Mouse (Mus musculus): ENCODE results near the gene Scd1. TPM values are rescaled to one million over a fixed set of nuclear protein-coding genes. Genes with fewer than 3 reads are reported as not detected.
"Not testable (repeated sequence)": the region's sequence is repeated elsewhere in the genome, so short reads cannot be mapped to it uniquely, and the experiment has no call there.

Gene Scd1
- polyA plus RNA-seq, 1 experiment from 2014 or later = 7.6 TPM

GRCm38 (mm10) chr19:44379090-44379489, 28.6 kb downstream of the Scd1 start:
- ATAC-seq (ENCODE audit: low read depth) = no peak
- Histone ChIP-seq H3K27me3 (ENCODE audit: control insufficient read depth, insufficient read depth, low read length) (no peaks in the 10 kb centered on the region), H3K9ac (replicated peaks; ENCODE audit: low read depth, low read length) (no peak overlapping the region), H3K4me2 (ENCODE audit: low read depth, low read length) (no peak overlapping the region), H3K9me3 (ENCODE audit: control insufficient read depth, low read length) (no peaks in the 10 kb centered on the region), H3K4me1 (ENCODE audit: control insufficient read depth, insufficient read depth, low read length) (no peaks in the 10 kb centered on the region), H3K27ac (ENCODE audit: low read depth, low read length) (no peak overlapping the region), H3K36me3 (ENCODE audit: control insufficient read depth, insufficient read depth, low read length) (no peaks in the 10 kb centered on the region), H3K4me3 (ENCODE audit: low read depth, low read length) (no peak overlapping the region)

DNA sequence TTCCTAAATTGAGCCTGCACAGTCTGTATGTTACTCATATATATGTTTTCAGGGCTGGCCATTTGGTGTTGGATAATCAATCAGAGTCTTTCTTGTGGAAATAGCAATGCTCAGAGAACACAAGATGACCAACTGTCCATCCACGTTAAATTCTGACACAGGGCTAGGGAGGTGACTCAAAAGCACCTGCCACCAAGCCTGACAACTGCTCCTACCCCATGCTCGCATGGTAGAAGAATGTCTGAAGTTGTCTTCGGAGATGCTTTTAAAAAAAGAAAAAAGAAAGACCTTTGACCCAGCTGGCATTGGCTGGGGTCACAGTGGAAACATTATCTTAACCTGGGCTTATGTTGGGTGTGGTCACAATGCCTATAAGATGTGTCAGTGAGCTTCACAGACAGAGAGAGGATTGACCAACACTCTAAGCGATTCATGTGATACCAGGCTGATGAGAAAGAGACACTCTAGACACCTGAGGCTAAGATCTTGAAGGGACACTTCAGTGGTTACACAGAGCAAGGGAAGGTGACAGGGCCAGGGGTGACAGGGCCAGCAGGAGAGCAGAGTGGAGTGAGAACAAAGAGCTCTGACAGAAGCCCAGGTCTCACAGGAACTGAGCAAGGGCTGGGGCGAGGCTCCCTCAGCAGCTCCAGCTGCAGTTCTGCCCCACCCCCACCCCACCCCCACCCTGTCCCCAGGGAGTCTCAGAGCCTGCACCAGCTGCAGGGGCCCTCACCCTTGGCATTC, 29.9 kb downstream of the Scd1 start:
- Histone ChIP-seq H3K4me1 (ENCODE audit: control insufficient read depth, insufficient read depth, low read length) (no peaks in the 10 kb centered on the region), H3K9me3 (ENCODE audit: control insufficient read depth, low read length) (no peaks in the 10 kb centered on the region), H3K27ac (ENCODE audit: low read depth, low read length) (no peak overlapping the region), H3K4me3 (ENCODE audit: low read depth, low read length) (no peak overlapping the region), H3K36me3 (ENCODE audit: control insufficient read depth, insufficient read depth, low read length) (no peaks in the 10 kb centered on the region), H3K9ac (replicated peaks; ENCODE audit: low read depth, low read length) (no peak overlapping the region), H3K27me3 (ENCODE audit: control insufficient read depth, insufficient read depth, low read length) (no peaks in the 10 kb centered on the region), H3K4me2 (ENCODE audit: low read depth, low read length) (no peak overlapping the region)
- 51% methylated on average over 5 of the region's 5 CpGs for WGBS
- no peak for ATAC-seq (ENCODE audit: low read depth)

- Histone ChIP-seq H3K27me3 (ENCODE audit: control insufficient read depth, insufficient read depth, low read length) (no peaks in the 10 kb centered on the region), H3K9me3 (ENCODE audit: control insufficient read depth, low read length) (no peaks in the 10 kb centered on the region), H3K4me1 (ENCODE audit: control insufficient read depth, insufficient read depth, low read length) (no peaks in the 10 kb centered on the region), H3K4me3 (ENCODE audit: low read depth, low read length) (no peak overlapping the region), H3K4me2 (ENCODE audit: low read depth, low read length) (no peak overlapping the region), H3K9ac (replicated peaks; ENCODE audit: low read depth, low read length) (no peak overlapping the region), H3K27ac (ENCODE audit: low read depth, low read length) (no peak overlapping the region), H3K36me3 (ENCODE audit: control insufficient read depth, insufficient read depth, low read length) (no peaks in the 10 kb centered on the region)
- ATAC-seq (ENCODE audit: low read depth) = no peak
- 17% methylated on average over 3 of the region's 3 CpGs for WGBS
These were observed 31.1 kb downstream of the Scd1 start for GRCm38 (mm10) chr19:44376511-44376951.

- H3K27me3 ChIP-seq (ENCODE audit: control insufficient read depth, insufficient read depth, low read length) = no peaks in the 10 kb centered on the region
- no peaks in the 10 kb centered on the region for H3K4me1 ChIP-seq (ENCODE audit: control insufficient read depth, insufficient read depth, low read length)
- no peak overlapping the region for H3K4me3 ChIP-seq (ENCODE audit: low read depth, low read length)
- ATAC-seq (ENCODE audit: low read depth) = peak; percentile 75; the same call in 1 of the 2 replicates
- H3K36me3 ChIP-seq (ENCODE audit: control insufficient read depth, insufficient read depth, low read length) = no peaks in the 10 kb centered on the region
- no peak overlapping the region for H3K4me2 ChIP-seq (ENCODE audit: low read depth, low read length)
- WGBS = 26% methylated on average over 6 of the region's 6 CpGs
- no peak overlapping the region for H3K27ac ChIP-seq (ENCODE audit: low read depth, low read length)
- H3K9me3 ChIP-seq (ENCODE audit: control insufficient read depth, low read length) = no peaks in the 10 kb centered on the region
- no peak overlapping the region for H3K9ac ChIP-seq (replicated peaks; ENCODE audit: low read depth, low read length)
These were observed 34.7 kb downstream of the Scd1 start for GRCm38 (mm10) chr19:44372969-44373368.

GRCm38 (mm10) chr19:44370231-44370630, 37.4 kb downstream of the Scd1 start:
- 83% methylated on average over 5 of the region's 5 CpGs for WGBS
- Histone ChIP-seq H3K27me3 (ENCODE audit: control insufficient read depth, insufficient read depth, low read length) (no peaks in the 10 kb centered on the region), H3K36me3 (ENCODE audit: control insufficient read depth, insufficient read depth, low read length) (no peaks in the 10 kb centered on the region), H3K27ac (ENCODE audit: low read depth, low read length) (no peak overlapping the region), H3K4me1 (ENCODE audit: control insufficient read depth, insufficient read depth, low read length) (no peaks in the 10 kb centered on the region), H3K9ac (replicated peaks; ENCODE audit: low read depth, low read length) (no peak overlapping the region), H3K9me3 (ENCODE audit: control insufficient read depth, low read length) (no peaks in the 10 kb centered on the region), H3K4me2 (ENCODE audit: low read depth, low read length) (no peak overlapping the region), H3K4me3 (ENCODE audit: low read depth, low read length) (no peak overlapping the region)
- ATAC-seq (ENCODE audit: low read depth) = no peak

DNA sequence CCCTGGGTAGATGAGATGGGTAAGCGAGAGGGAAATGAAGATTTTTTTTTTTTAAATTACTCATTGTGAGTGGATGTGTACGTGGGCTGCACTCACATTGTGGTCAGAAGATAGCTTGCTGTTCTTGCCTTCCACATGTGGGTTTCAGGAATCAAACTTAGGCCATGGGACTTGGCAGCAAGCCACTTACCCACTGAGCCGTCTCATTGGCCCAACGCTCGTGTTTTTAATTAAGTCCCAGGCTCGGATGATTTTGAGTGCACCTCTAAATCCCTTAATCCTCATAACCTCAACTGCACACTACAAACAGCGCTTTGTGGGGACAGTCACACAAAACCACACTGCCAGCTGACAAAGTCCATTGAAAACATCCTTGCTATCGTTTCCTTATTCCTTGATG, 38.3 kb downstream of the Scd1 start:
- 59% methylated on average over 8 of the region's 8 CpGs for WGBS
- no peak overlapping the region for H3K9ac ChIP-seq (replicated peaks; ENCODE audit: low read depth, low read length)
- no peak overlapping the region for H3K27ac ChIP-seq (ENCODE audit: low read depth, low read length)
- H3K4me3 ChIP-seq (ENCODE audit: low read depth, low read length) = no peak overlapping the region
- ATAC-seq (ENCODE audit: low read depth) = no peak
- H3K4me2 ChIP-seq (ENCODE audit: low read depth, low read length) = no peak overlapping the region
- no peaks in the 10 kb centered on the region for H3K4me1 ChIP-seq (ENCODE audit: control insufficient read depth, insufficient read depth, low read length)
- H3K36me3 ChIP-seq (ENCODE audit: control insufficient read depth, insufficient read depth, low read length) = no peaks in the 10 kb centered on the region
- H3K27me3 ChIP-seq (ENCODE audit: control insufficient read depth, insufficient read depth, low read length) = no peaks in the 10 kb centered on the region
- no peaks in the 10 kb centered on the region for H3K9me3 ChIP-seq (ENCODE audit: control insufficient read depth, low read length)

- H3K4me3 ChIP-seq (ENCODE audit: low read depth, low read length); H3K36me3 ChIP-seq (ENCODE audit: control insufficient read depth, insufficient read depth, low read length); H3K9ac ChIP-seq (replicated peaks; ENCODE audit: low read depth, low read length); H3K27me3 ChIP-seq (ENCODE audit: control insufficient read depth, insufficient read depth, low read length); H3K4me2 ChIP-seq (ENCODE audit: low read depth, low read length); H3K4me1 ChIP-seq (ENCODE audit: control insufficient read depth, insufficient read depth, low read length); ATAC-seq (ENCODE audit: low read depth); H3K27ac ChIP-seq (ENCODE audit: low read depth, low read length); H3K9me3 ChIP-seq (ENCODE audit: control insufficient read depth, low read length): not testable (repeated sequence)
- 49% methylated on average over 10 of the region's 10 CpGs for WGBS
These were observed 40.6 kb downstream of the Scd1 start for GRCm38 (mm10) chr19:44367076-44367475.

DNA sequence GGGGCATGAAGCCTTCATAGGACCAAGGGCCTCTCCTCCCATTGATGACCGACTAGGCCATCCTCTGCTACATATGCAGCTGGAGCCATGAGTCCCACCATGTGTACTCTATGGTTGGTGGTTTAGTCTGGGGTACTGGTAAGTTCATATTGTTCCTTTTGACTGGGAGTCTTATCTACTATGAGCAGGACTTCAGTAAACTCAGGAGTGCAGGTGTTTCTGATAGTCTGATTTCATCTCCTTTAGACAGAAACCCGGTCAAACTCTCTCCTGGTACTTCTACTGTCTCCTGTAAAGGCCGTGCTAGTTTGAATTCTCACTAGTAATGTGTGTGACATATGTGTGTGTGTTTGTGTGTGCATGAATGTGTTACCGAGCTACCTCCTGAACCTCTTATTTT, 41.9 kb downstream of the Scd1 start:
- no peak overlapping the region for H3K9ac ChIP-seq (replicated peaks; ENCODE audit: low read depth, low read length)
- 95% methylated on average over 4 of the region's 4 CpGs for WGBS
- H3K4me3 ChIP-seq (ENCODE audit: low read depth, low read length) = no peak overlapping the region
- H3K9me3 ChIP-seq (ENCODE audit: control insufficient read depth, low read length) = no peaks in the 10 kb centered on the region
- H3K36me3 ChIP-seq (ENCODE audit: control insufficient read depth, insufficient read depth, low read length) = no peaks in the 10 kb centered on the region
- H3K4me1 ChIP-seq (ENCODE audit: control insufficient read depth, insufficient read depth, low read length) = no peaks in the 10 kb centered on the region
- H3K27ac ChIP-seq (ENCODE audit: low read depth, low read length) = no peak overlapping the region
- H3K27me3 ChIP-seq (ENCODE audit: control insufficient read depth, insufficient read depth, low read length) = no peaks in the 10 kb centered on the region
- no peak for ATAC-seq (ENCODE audit: low read depth)
- H3K4me2 ChIP-seq (ENCODE audit: low read depth, low read length) = no peak overlapping the region

DNA sequence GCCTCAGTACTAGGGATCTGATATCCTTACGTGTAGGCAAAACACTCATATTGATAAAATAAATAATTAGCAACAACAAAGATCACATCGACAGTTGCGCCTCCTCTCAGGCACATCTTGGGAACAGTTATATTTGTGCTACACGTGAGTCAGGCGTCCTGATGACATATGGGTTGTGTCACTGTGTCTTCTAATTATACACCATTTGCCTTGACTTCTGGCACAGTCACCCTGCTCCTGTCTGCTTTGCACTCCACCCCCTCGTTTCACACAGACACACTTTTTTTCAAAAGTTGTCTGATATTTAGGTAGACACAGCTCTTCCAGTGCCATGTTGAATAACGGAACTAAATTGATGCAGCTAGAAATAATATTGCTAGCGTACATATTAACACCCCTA, 43.6 kb downstream of the Scd1 start:
- Histone ChIP-seq H3K4me3 (ENCODE audit: low read depth, low read length) (no peak overlapping the region), H3K27me3 (ENCODE audit: control insufficient read depth, insufficient read depth, low read length) (no peaks in the 10 kb centered on the region), H3K36me3 (ENCODE audit: control insufficient read depth, insufficient read depth, low read length) (no peaks in the 10 kb centered on the region), H3K27ac (ENCODE audit: low read depth, low read length) (no peak overlapping the region), H3K9ac (replicated peaks; ENCODE audit: low read depth, low read length) (no peak overlapping the region), H3K4me1 (ENCODE audit: control insufficient read depth, insufficient read depth, low read length) (no peaks in the 10 kb centered on the region), H3K9me3 (ENCODE audit: control insufficient read depth, low read length) (no peaks in the 10 kb centered on the region), H3K4me2 (ENCODE audit: low read depth, low read length) (no peak overlapping the region)
- ATAC-seq (ENCODE audit: low read depth) = no peak
- 83% methylated on average over 8 of the region's 8 CpGs for WGBS

All from neural tube, embryonic 14.5 days (tissue).